In the genomic region with DNA sequence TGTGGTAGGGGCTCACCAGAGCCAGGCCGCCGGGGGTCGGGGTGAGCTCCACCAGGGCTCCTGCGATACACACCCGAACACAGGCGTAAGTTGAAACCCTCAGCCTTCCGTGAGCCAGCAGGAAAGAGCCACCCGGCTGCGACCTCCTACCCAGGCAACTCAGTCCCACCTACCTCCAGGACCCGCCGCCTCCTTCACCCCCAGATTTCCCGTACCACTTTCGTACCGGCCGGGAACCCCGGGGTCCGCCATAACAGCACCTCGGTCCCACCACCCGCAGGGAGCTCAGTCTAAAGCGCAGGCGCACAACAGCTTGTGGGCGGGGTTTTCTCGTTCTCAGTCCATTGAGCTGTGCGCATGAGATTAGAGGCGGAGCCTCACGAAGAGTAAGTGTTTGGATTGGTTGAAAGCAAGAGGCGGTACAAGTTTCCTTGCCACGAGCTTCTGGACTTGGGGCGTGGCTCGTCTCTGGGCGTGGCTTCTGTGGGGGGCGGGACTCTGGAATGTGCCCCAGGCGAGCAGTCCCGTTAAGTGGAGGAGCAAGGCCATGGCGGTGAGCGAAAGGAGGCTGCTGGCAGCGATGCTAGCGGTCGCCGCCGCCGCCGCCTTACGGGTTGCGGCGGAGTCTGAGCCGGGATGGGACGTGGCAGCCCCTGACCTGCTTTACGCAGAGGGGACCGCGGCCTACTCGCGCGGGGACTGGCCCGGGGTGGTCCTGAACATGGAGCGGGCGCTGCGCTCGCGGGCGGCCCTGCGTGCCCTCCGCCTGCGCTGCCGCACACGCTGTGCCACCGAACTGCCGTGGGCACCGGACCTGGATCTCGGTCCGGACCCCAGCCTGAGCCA, we compare ENCODE assay signal across 8 mouse cellular contexts. TPM values are rescaled to one million over a fixed set of nuclear protein-coding genes. Genes with fewer than 3 reads are reported as not detected.
DNase-seq lines count a peak whose midpoint lies in the region; ATAC-seq lines count a peak whose summit lies in the region.

Gene AU022252 (minus strand): TSS at position 303 of the 846 bp plus-strand sequence.
Gene P3h1 (plus strand): TSS at position 506 of the 846 bp plus-strand sequence.

- no peaks in the 10 kb centered on the region for H3K36me3 ChIP-seq in hindbrain, embryonic 11.5 days (ENCODE audit: control insufficient read depth, insufficient read depth, low read length)

- WGBS in hindbrain, embryonic 11.5 days: under 1% methylated on average over 60 of the region's 71 CpGs

- ATAC-seq in hindbrain, embryonic 11.5 days (ENCODE audit: low FRiP score): peak; percentile 97

- peak within 1 kb of the TSS; percentile 86 for H3K4me3 ChIP-seq in hindbrain, embryonic 11.5 days (ENCODE audit: low read depth, low read length)

- no peaks in the 10 kb centered on the region for H3K9me3 ChIP-seq in hindbrain, embryonic 11.5 days (ENCODE audit: control insufficient read depth, low read length)

- H3K4me1 ChIP-seq in hindbrain, embryonic 11.5 days (replicated peaks; ENCODE audit: control insufficient read depth, insufficient read depth, low read length): 0 out of 2 replicates have a peak, but pooled peaks cover 2% of the 10 kb centered on the region

- H3K4me2 ChIP-seq in hindbrain, embryonic 11.5 days (replicated peaks; ENCODE audit: low read depth, low read length): peak within 1 kb of the TSS; percentile 95

- DNase-seq in Muller cell, postnatal 12 days (ENCODE audit: inconsistent ontology term): peak; percentile 99
- DNase-seq in cerebellum, adult 9-11 months: peak; percentile 100
- peak; percentile 99 to 100 for DNase-seq in frontal cortex, adult 2 months (ENCODE audit: extremely low spot score in 1 of 2, low spot score in 1 of 2)
- peak; percentile 100 for DNase-seq in hindbrain, embryonic 11.5 days (ENCODE audit: low spot score)
- peak; percentile 97 to 99 for DNase-seq in layer of hippocampus, postnatal 10 days (ENCODE audit: low spot score in 2 of 2)
- peak; percentile 100 for DNase-seq in lung, postnatal 10 days
- peak; percentile 98 for DNase-seq in ovary, postnatal 36 days (ENCODE audit: low spot score)
- DNase-seq in thymus, postnatal 25 days: peak; percentile 100

- H3K27me3 ChIP-seq in hindbrain, embryonic 11.5 days (ENCODE audit: control insufficient read depth, insufficient read depth, low read length): no peaks in the 10 kb centered on the region

- no peak within 1 kb of the TSS for H3K27ac ChIP-seq in hindbrain, embryonic 11.5 days (ENCODE audit: low read depth, low read length)

- peak within 1 kb of the TSS; percentile 86 for H3K9ac ChIP-seq in hindbrain, embryonic 11.5 days (ENCODE audit: low read depth, low read length)

RNA-seq across cellular contexts. Expression of gene AU022252, which starts in this region (rescaled TPM):
- polyA plus RNA-seq in frontal cortex, adult 2 months (2012; rRNA removed): 13.9 and 15.0 TPM in 2 replicates
- 31.1 and 37.0 TPM in 2 replicates for polyA plus RNA-seq in hindbrain, embryonic 11.5 days (2014; fragmentation: Nextera tagmentation; extraction: Ambion mirVana)
- total RNA-seq in layer of hippocampus, postnatal 10 days (2021): 10 to 100 TPM; 32.0 to 39.1 TPM

RNA-seq across cellular contexts. Expression of gene P3h1, which starts in this region (rescaled TPM):
- polyA plus RNA-seq in frontal cortex, adult 2 months (2012; rRNA removed): 11.6 and 14.1 TPM in 2 replicates
- polyA plus RNA-seq in hindbrain, embryonic 11.5 days (2014; fragmentation: Nextera tagmentation; extraction: Ambion mirVana): 15.4 and 17.9 TPM in 2 replicates
- total RNA-seq in layer of hippocampus, postnatal 10 days (2021): 10 to 100 TPM in 1 of 2 experiments, 1 to 10 TPM in 1; 10.0 to 10.3 TPM
